Mouse (Mus musculus) neural tube, embryonic 11.5 days (tissue): Measurements from ENCODE around the gene Tle3. TPM values are rescaled to one million over a fixed set of nuclear protein-coding genes. Genes with fewer than 3 reads are reported as not detected.

Experiments used
- ATAC-seq: fragments of 200-750 bp; cut with Nextera tagmentation; 2 replicates; pipeline ENCODE4 v1.8.0; 2017; ENCODE audit warnings: moderate number of reproducible peaks, mild to moderate bottlenecking, moderate TSS enrichment, moderate library complexity; ENCODE audit not compliant: insufficient read depth, low FRiP score, low TSS enrichment
- DNase-seq: peaks from one replicate; pipeline ENCODE4 v3.0.0-alpha.2; 2015; ENCODE audit warnings: low spot score
- H3K27ac ChIP-seq: fragments of 300-500 bp; sonication (generic); 2 replicates; pipeline ENCODE4 v1.5.1; 2014; ENCODE audit warnings: low read depth, mild to moderate bottlenecking, low read length
- H3K27me3 ChIP-seq: fragments of 300-500 bp; sonication (generic); 2 replicates; pipeline ENCODE4 v1.6.1; 2014; ENCODE audit warnings: mild to moderate bottlenecking, low read length, mixed read lengths; ENCODE audit not compliant: control insufficient read depth, insufficient read depth
- H3K36me3 ChIP-seq: fragments of 300-500 bp; sonication (generic); 2 replicates; pipeline ENCODE4 v1.6.1; 2014; ENCODE audit warnings: mild to moderate bottlenecking, low read length, moderate library complexity, mixed read lengths; ENCODE audit not compliant: control insufficient read depth, insufficient read depth
- H3K4me1 ChIP-seq: fragments of 300-500 bp; sonication (generic); 2 replicates; pipeline ENCODE4 v1.6.1; 2014; ENCODE audit warnings: low read length, mixed read lengths; ENCODE audit not compliant: control insufficient read depth, insufficient read depth
- H3K4me2 ChIP-seq: fragments of 300-500 bp; sonication (generic); 2 replicates; pipeline ENCODE4 v1.6.1; 2014; ENCODE audit warnings: low read depth, mild to moderate bottlenecking, moderate library complexity
- H3K4me3 ChIP-seq: fragments of 300-500 bp; sonication (generic); 2 replicates; pipeline ENCODE4 v1.5.1; 2014; ENCODE audit warnings: low read depth, low read length
- H3K9ac ChIP-seq: fragments of 300-500 bp; sonication (generic); 2 replicates; pipeline ENCODE4 v1.6.1; 2014; ENCODE audit warnings: mild to moderate bottlenecking, low read length
- H3K9me3 ChIP-seq: fragments of 300-500 bp; sonication (generic); 2 replicates; pipeline ENCODE4 v1.6.1; 2016; ENCODE audit warnings: low read length; ENCODE audit not compliant: control insufficient read depth
- WGBS: fragments of 180-500 bp; shearing (Covaris S2); extraction: QIAGEN DNeasy Blood & Tissue Kit; methylation state at CpG from one replicate; pipeline ENCODE4 v1.1.7; 2014; 5-methylcytosine and 5-hydroxymethylcytosine counted together
- polyA plus RNA-seq: library from polyadenylated mRNA; unstranded; fragments of >200 nt; fragmentation: Nextera tagmentation; extraction: Ambion mirVana; gene quantifications from 2 replicates; pipeline ENCODE4 v1.2.1, GENCODE M21; 2014

The Tle3 gene
- polyA plus RNA-seq, 1 experiment from 2014 or later, result 42.4 TPM

DNA sequence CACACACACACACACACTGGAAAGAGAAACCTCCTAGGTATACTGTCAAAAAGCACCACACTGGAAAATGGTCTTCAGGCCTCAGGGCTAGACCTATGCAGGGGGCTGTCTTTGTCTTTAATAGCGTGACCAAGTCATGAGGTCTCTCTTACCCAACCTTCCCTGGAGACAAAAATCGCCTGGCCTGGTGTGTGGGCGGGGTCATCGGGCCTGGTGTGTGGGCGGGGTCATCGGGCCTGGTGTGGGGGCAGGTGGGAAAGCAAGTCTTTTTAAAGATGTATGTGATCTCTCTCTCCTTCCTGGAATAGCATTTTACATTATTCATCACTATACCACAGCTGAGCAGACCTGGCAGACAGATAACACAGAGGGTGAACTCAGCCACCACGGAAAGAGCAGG lies 25.2 kb upstream of the Tle3 start:
- no peak overlapping the region for H3K9ac ChIP-seq
- no peaks in the 10 kb centered on the region for H3K9me3 ChIP-seq
- peaks cover 21% of the 10 kb centered on the region for H3K4me1 ChIP-seq
- H3K27me3 ChIP-seq, result 0 out of 2 replicates have a peak, but pooled peaks cover 2% of the 10 kb centered on the region
- no peak overlapping the region for H3K4me2 ChIP-seq
- no peak for DNase-seq
- no peak overlapping the region for H3K4me3 ChIP-seq
- no peak overlapping the region for H3K27ac ChIP-seq
- H3K36me3 ChIP-seq, result no peaks in the 10 kb centered on the region
- 18% methylated on average over 7 of the region's 7 CpGs for WGBS
- no peak for ATAC-seq

DNA sequence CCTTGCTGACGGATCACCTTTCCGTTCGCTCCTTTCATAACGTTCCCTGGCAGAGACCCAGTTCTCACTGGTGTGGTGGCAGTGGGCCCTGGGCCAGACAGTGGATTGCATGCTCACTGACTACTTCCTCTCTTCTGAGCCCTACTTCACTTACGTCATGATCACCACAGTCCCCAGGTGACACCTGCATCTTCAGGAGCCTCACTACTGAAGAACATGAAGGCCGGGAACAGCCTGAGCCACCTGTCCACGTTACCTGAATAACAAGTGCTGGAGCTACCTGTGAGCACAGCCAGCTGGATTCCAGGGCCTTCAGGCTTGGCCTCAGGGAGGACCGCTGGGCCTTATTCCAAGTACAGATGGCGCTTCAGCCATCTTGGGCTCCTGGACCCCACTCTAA lies 24.1 kb upstream of the Tle3 start:
- Histone ChIP-seq H3K4me3 (no peak overlapping the region), H3K4me2 (no peak overlapping the region), H3K9me3 (no peaks in the 10 kb centered on the region), H3K9ac (no peak overlapping the region), H3K27ac (no peak overlapping the region), H3K36me3 (no peaks in the 10 kb centered on the region), H3K27me3 (0 out of 2 replicates have a peak, but pooled peaks cover 2% of the 10 kb centered on the region), H3K4me1 (peaks cover 21% of the 10 kb centered on the region)
- DNase-seq (no peak), ATAC-seq (no peak)
- WGBS, result 84% methylated on average over 9 of the region's 9 CpGs

DNA sequence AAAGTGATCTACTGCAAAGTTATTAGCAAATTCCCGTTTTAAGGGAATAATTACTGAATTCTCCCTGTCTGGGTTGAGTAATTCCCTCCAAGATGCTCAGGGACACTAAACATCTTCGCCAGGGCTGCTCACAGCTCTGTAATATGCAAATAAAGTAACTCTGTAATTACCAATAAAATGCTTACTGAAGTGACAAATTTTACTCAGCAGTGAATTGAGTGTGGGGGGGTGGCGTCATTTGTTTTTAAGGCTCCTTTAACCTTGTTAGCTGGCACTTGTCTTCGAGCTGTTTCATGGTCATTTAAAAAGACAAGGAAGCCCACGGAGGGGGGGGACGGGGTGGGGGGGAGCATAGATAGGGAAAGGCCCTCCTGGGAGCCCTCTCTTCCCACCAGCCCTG lies 23.6 kb upstream of the Tle3 start:
- Histone ChIP-seq H3K27me3 (0 out of 2 replicates have a peak, but pooled peaks cover 2% of the 10 kb centered on the region), H3K9ac (no peak overlapping the region), H3K4me1 (peaks cover 21% of the 10 kb centered on the region), H3K36me3 (no peaks in the 10 kb centered on the region), H3K9me3 (no peaks in the 10 kb centered on the region), H3K4me2 (no peak overlapping the region), H3K4me3 (no peak overlapping the region), H3K27ac (no peak overlapping the region)
- 27% methylated on average over 6 of the region's 6 CpGs for WGBS
- ATAC-seq (no peak), DNase-seq (no peak)

DNA sequence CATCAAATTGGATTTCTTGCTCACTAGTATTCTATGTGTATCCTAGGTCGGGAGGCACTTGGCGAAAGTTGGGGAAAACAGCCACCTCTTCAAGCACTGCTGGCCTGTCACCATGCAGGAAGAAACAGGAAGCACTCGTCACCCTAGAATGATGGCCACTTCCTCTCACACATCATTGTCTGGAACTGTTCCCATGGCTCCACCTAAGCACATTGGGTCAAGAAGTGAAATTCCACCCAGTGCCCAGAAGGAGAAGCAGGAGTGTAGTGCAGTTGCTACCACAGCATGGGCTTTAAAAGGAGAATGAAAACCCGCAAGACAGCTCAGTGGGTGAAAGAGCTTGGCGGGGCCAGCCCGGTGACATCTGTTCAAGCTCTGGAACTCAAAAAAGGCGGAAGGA lies 22.5 kb upstream of the Tle3 start:
- Histone ChIP-seq H3K36me3 (no peaks in the 10 kb centered on the region), H3K4me1 (peaks cover 21% of the 10 kb centered on the region), H3K9me3 (no peaks in the 10 kb centered on the region), H3K4me3 (no peak overlapping the region), H3K4me2 (no peak overlapping the region), H3K9ac (no peak overlapping the region), H3K27ac (no peak overlapping the region), H3K27me3 (0 out of 2 replicates have a peak, but pooled peaks cover 2% of the 10 kb centered on the region)
- ATAC-seq, result no peak
- WGBS, result 76% methylated on average over 7 of the region's 7 CpGs
- DNase-seq, result no peak

DNA sequence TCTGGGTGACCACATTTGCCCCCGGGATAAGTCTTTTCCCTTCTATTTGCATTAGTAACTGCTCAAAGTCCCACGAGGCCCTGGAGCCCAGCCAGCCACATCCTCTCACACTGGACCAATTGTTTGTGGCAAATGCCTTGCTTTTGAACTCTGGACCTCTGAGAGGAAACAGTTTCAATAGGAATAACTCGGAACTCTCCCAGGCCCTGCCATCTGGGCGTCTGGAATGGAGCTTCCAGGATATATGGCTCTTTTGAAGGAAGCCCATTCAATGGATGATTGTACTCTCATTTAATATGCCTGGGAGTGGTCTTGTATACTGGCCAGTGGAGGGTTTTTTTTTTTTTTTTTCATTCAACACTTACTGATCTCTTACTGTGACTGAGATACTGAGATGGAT lies 21.0 kb upstream of the Tle3 start:
- Histone ChIP-seq H3K27ac (peak overlapping the region; percentile 21; the same call in 1 of the 2 replicates), H3K4me3 (no peak overlapping the region), H3K9me3 (no peaks in the 10 kb centered on the region), H3K27me3 (0 out of 2 replicates have a peak, but pooled peaks cover 2% of the 10 kb centered on the region), H3K9ac (no peak overlapping the region), H3K4me1 (peaks cover 21% of the 10 kb centered on the region), H3K36me3 (no peaks in the 10 kb centered on the region), H3K4me2 (no peak overlapping the region)
- peak; percentile 75; the same call in 1 of the 2 replicates for ATAC-seq
- peak; percentile 79 for DNase-seq
- WGBS, result 3% methylated on average over 4 of the region's 4 CpGs

DNA sequence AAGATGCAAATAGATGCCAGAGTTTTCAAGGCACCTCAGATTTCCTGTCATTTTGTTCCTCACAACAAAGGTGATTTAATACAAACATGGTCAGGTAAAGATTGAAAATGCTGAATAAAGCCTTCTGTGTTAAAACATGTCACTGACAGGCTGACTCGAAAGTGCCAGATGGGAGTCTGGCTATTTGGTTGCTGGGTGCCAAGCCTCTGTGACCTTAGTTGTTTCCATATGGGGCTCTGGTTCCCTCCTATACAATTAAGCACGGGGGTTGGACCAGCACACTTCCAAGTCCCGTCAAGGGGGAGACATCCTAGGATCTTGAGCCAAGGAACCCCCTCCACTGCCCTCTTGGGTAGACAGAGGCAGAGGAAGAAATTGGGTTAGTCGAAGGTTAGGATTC lies 13.2 kb upstream of the Tle3 start:
- Histone ChIP-seq H3K4me1 (peaks cover 23% of the 10 kb centered on the region), H3K4me3 (no peak overlapping the region), H3K9ac (no peak overlapping the region), H3K27ac (no peak overlapping the region), H3K4me2 (no peak overlapping the region), H3K9me3 (no peaks in the 10 kb centered on the region), H3K36me3 (no peaks in the 10 kb centered on the region), H3K27me3 (no peaks in the 10 kb centered on the region)
- no peak for ATAC-seq
- 36% methylated on average over 4 of the region's 4 CpGs for WGBS
- DNase-seq, result no peak

DNA sequence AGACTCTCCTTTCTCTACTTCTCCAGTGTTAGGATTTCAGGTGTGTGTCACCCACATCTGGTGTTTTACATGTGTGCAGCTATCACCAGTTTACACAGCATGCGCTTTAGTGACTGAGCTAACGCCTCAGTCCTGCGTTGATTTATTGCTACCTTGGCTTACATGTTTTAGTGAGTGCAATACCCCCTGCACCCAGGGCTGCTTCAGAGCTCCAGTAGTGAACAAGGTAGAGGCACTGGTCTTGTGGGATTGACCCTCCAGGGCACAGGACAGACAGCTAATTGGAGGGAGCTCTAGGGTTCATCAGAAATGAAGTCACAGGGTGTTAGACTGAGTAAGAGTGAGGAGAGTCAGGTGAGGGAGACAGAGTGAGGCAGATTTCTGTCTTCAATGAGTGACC lies 12.4 kb upstream of the Tle3 start:
- H3K4me2 ChIP-seq, result no peak overlapping the region
- no peaks in the 10 kb centered on the region for H3K9me3 ChIP-seq
- no peak overlapping the region for H3K9ac ChIP-seq
- H3K36me3 ChIP-seq, result no peaks in the 10 kb centered on the region
- 74% methylated on average over 3 of the region's 3 CpGs for WGBS
- no peak overlapping the region for H3K4me3 ChIP-seq
- no peak overlapping the region for H3K27ac ChIP-seq
- DNase-seq (no peak), ATAC-seq (no peak)
- H3K4me1 ChIP-seq, result peaks cover 23% of the 10 kb centered on the region
- no peaks in the 10 kb centered on the region for H3K27me3 ChIP-seq

DNA sequence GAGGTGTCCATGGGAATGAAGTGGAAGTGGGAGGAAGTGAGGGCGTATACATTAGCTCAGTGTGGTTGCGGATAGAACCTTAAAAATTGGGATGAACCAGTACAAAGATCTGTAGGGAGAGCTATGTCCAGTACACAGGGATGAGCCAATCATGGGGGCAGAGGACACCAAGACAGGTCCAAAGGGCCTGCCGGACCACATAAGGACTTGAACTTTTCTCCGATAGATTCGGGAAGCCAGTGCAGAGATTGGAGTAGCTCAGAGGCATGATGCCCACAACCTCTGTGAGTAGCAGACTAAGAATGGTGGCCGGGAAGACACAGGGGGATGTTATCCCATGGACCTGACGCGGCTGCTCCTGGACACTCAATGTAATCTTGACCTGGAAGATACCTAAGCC lies 12.0 kb upstream of the Tle3 start:
- Histone ChIP-seq H3K4me1 (peaks cover 23% of the 10 kb centered on the region), H3K27ac (0 out of 2 replicates have a peak overlapping the region, but pooled peaks have one; percentile 34), H3K4me2 (no peak overlapping the region; the same call in 1 of the 2 replicates), H3K36me3 (no peaks in the 10 kb centered on the region), H3K9me3 (no peaks in the 10 kb centered on the region), H3K9ac (no peak overlapping the region), H3K27me3 (no peaks in the 10 kb centered on the region), H3K4me3 (no peak overlapping the region)
- no peak for DNase-seq
- WGBS, result 90% methylated on average over 8 of the region's 8 CpGs
- no peak for ATAC-seq

DNA sequence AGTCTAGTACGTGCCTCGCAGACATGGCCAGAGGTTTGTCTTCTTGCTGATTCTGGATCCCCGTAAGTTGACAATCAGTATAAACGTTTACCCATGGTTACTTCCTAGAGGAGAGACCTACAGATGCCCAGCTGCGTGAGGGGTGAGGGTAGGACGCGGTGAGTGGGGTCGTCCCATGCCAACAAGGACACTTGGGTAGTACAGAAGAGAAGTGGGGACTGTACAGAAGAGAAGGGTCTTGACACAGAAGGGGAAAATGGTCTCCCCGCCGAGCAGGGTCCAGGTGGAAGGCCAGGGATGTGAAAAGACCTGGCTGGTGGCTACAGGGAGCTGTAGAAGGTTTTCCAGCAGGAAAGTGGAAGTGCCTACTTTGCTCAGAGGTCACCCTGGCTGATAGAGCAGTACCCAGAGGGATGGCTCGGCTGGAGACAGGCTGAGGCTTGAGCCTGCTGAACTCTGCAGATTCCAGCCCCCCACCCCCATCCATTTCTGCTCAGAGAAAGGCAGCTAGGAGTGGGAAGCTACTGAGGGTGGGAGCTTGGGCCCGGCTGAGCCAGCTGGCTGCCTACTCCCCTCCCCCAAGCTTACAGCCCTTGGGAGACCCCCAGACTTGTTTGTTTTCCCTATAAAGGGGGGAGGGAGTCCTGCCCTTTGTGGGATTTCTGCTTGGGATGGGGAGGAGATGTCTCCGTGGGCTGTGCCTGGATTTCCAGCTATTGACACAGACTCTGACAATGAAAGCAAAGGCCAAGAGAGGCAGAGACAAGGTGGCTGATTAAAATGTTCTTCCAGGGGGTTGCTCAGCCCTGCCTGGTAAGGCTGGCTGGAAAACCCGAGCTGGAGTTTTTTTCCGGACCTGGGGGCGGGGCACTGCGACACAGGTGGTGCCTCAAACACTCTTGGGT lies 11.2 kb upstream of the Tle3 start:
- H3K36me3 ChIP-seq, result no peaks in the 10 kb centered on the region
- H3K27me3 ChIP-seq, result no peaks in the 10 kb centered on the region
- H3K9ac ChIP-seq, result peak overlapping the region; percentile 24
- ATAC-seq, result peak; percentile 90
- 18% methylated on average over 17 of the region's 17 CpGs for WGBS
- H3K4me2 ChIP-seq, result peak overlapping the region; percentile 27
- H3K4me1 ChIP-seq, result peaks cover 23% of the 10 kb centered on the region
- no peak overlapping the region for H3K4me3 ChIP-seq
- H3K27ac ChIP-seq, result peak overlapping the region; percentile 39
- H3K9me3 ChIP-seq, result no peaks in the 10 kb centered on the region
- DNase-seq, result peak; percentile 86
